Mouse (Mus musculus): ENCODE results near the gene Vmn1r176. TPM values are rescaled to one million over a fixed set of nuclear protein-coding genes. Genes with fewer than 3 reads are reported as not detected.
"Not testable (repeated sequence)": the region's sequence is repeated elsewhere in the genome, so short reads cannot be mapped to it uniquely, and the experiment has no call there.

Gene Vmn1r176
- polyA plus RNA-seq (2012; rRNA removed), result not detected in 2 replicates

- DNase-seq (ENCODE audit: low read depth), result not testable (repeated sequence)
Measured at GRCm38 (mm10) chr7:23837272-23837671, at the start of gene Vmn1r176. TSS of gene Vmn1r176 (minus strand) at chr7:23837372.

GRCm38 (mm10) chr7:23876918-23877317 is 39.7 kb upstream of the Vmn1r176 start:
- DNase-seq (ENCODE audit: low read depth), result not testable (repeated sequence)

- DNase-seq (ENCODE audit: low read depth), result not testable (repeated sequence)
Measured at GRCm38 (mm10) chr7:23866349-23866748, 29.2 kb upstream of the Vmn1r176 start, which contains the start of gene Vmn1r177. TSS of gene Vmn1r177 (minus strand) at chr7:23866449.

- not testable (repeated sequence) for DNase-seq (ENCODE audit: low read depth)
Measured at GRCm38 (mm10) chr7:23810543-23810942, 26.6 kb downstream of the Vmn1r176 start, which contains the start of gene Vmn1r175. TSS of gene Vmn1r175 (minus strand) at chr7:23810643.

GRCm38 (mm10) chr7:23784526-23784925 is 52.6 kb downstream of the Vmn1r176 start:
- DNase-seq (ENCODE audit: low read depth), result no peak
- TF ChIP-seq POLR2A (IDR thresholded peaks at IDR 0.05; ENCODE audit: borderline replicate concordance, extremely low read depth, insufficient read depth, insufficient read length, poor library complexity, severe bottlenecking), result no peak
- TF ChIP-seq CTCF (IDR thresholded peaks at IDR 0.05; ENCODE audit: borderline replicate concordance, extremely low read depth, insufficient read depth, insufficient read length), result no peak

Other genes with a start within 250 kb of the Vmn1r176 start
- not detected in 2 replicates for gene Vmn1r170, start 231.2 kb downstream of the Vmn1r176 start, polyA plus RNA-seq (2012; rRNA removed)
- not detected in 2 replicates for gene Vmn1r171, start 206.7 kb downstream of the Vmn1r176 start, polyA plus RNA-seq (2012; rRNA removed)
- gene Vmn1r172, start 179.1 kb downstream of the Vmn1r176 start, polyA plus RNA-seq (2012; rRNA removed), result not detected in 2 replicates
- gene Vmn1r173, start 136.7 kb downstream of the Vmn1r176 start, polyA plus RNA-seq (2012; rRNA removed), result not detected in 2 replicates
- gene Vmn1r174, start 85.1 kb downstream of the Vmn1r176 start, polyA plus RNA-seq (2012; rRNA removed), result not detected in 2 replicates
- not detected in 2 replicates for gene Vmn1r175, start 26.7 kb downstream of the Vmn1r176 start, polyA plus RNA-seq (2012; rRNA removed)
- gene Vmn1r177, start 29.1 kb upstream of the Vmn1r176 start, polyA plus RNA-seq (2012; rRNA removed), result not detected in 2 replicates
- gene Vmn1r178, start 54.6 kb upstream of the Vmn1r176 start, polyA plus RNA-seq (2012; rRNA removed), result not detected in 2 replicates
- not detected in 2 replicates for gene Vmn1r179, start 89.6 kb upstream of the Vmn1r176 start, polyA plus RNA-seq (2012; rRNA removed)
- not detected in 2 replicates for gene Vmn1r180, start 113.3 kb upstream of the Vmn1r176 start, polyA plus RNA-seq (2012; rRNA removed)
- gene Vmn1r181, start 137.2 kb upstream of the Vmn1r176 start, polyA plus RNA-seq (2012; rRNA removed), result not detected in 2 replicates
- not detected in 2 replicates for gene V1rd19, start 164.3 kb upstream of the Vmn1r176 start, polyA plus RNA-seq (2012; rRNA removed)
- gene Vmn1r183, start 215.9 kb upstream of the Vmn1r176 start, polyA plus RNA-seq (2012; rRNA removed), result not detected in 2 replicates
- 35.8 and 39.9 TPM in 2 replicates for gene Zfp180, start 244.6 kb upstream of the Vmn1r176 start, polyA plus RNA-seq (2012; rRNA removed)